Mouse (Mus musculus) naive thymus-derived CD4-positive, alpha-beta T cell, adult 2 months (primary cell): ENCODE data around the gene Spata31d1d.
A peak's percentile ranks its signal among the peaks of the same experiment; 100 is the strongest.
"Not testable (repeated sequence)": the region's sequence is repeated elsewhere in the genome, so short reads cannot be mapped to it uniquely, and the experiment has no call there.

Experiments
- DNase-seq: peaks from one replicate; pipeline ENCODE4 v3.0.0-alpha.2; 2011; ENCODE audit warnings: low read depth

Gene Spata31d1d

DNA sequence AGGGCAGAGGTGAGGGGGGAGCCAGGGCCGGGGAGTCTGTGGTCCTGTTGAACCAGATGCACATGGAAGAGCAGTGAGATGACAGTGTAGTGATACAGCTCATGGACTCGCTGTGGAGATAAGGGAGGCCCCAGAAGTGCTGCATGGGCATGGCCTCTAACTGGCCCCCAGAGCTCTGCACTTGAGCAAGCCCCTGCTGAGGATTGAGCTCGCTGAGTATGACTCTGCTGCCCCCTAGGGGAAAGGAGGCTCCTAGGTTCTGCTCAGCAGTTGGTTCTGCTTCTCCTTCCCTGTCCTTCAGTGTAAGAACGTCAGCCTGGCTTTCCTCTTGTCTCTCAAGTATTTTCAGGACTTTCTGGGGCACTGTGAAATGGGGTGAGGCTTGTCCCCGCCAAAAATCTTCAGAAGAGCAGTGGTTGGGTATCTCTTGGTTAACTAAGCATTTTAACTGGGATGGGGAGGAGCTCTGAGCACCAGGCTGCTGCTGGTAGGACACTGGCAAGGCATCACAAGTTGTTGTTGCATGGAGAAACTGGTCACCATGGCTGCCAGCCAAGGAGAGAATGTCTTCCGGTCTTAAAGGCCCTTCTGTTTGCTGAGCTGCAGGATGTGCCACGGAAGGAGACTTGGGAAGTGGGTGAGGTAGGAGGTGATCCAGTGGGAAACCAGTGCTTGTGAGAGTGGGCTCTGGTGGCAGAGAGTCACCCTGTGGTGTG, 3.0 kb downstream of the Spata31d1d start:
- DNase-seq = peak; percentile 89

DNA sequence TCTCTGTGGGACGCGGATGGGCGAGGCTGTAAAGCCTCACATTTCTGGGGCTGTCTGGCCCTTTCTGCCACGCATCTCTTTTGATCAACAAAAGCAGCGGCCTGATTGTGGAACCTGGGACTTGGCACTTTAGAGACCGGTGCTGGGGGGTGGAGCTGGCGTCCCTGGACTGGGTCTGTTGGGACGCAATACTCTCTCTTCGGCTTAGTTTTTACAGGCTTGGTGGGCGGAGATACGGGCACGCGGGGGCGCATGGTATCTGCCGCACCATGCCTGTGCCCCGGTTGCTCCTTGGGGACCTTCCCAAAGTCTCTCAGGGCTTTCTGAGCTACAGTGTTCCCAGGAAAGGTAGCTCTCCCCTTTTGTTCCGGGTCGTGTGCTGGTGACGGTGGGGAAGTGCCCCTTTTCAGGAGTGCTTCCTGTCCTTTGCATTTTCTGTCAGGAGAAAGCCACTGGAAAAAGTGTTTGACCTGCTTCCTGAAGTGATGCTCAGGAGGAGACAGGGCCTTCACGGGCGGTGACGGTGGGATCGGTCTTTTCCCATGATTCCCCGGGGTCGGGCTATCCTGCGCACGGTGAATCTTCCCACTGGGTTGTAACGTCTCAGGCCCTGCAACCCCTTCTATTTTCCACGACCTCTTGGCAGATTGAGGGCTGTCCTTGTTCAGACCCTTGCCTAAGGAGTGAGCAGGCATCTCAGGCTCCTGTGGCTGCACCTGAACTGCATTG, 5.2 kb downstream of the Spata31d1d start:
- no peak for DNase-seq

DNA sequence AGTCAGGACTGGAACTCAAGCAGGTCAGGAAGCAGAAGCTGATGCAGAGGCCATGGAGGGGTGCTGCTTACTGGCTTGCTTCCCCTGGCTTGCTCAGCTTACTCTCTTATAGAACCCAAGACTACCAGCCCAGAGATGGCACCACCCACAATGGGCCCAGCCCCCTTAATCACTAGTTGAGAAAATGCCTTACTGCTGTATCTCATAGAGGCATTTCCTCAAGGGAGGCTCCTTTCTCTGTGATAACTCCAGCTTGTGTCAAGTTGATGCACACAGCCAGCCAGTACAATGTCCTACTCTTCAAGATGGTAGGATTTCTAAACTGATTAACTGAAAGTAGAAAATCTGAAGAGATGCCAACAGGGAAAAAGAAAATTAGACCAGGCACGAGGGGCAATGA, 9.5 kb downstream of the Spata31d1d start:
- DNase-seq = not testable (repeated sequence)

DNA sequence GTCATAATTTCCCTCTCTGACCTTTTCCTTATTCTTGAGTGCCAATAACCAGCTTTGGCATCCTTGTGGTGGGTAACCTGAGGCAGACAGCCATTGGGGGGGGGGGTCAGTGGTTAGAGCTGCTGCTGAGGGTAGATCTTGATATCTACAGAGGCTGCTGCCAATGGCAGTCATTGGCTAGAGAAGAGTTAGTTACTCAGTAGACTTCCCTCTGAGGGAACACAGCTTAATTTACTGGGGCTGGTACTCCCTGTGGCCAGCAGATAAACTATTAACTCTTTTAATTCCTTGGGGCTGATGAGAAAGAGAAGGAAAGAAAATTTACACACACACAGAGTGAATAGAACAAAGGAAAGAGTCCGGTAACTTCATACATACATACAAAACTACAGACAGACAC, 12.1 kb downstream of the Spata31d1d start:
- no peak for DNase-seq

DNA sequence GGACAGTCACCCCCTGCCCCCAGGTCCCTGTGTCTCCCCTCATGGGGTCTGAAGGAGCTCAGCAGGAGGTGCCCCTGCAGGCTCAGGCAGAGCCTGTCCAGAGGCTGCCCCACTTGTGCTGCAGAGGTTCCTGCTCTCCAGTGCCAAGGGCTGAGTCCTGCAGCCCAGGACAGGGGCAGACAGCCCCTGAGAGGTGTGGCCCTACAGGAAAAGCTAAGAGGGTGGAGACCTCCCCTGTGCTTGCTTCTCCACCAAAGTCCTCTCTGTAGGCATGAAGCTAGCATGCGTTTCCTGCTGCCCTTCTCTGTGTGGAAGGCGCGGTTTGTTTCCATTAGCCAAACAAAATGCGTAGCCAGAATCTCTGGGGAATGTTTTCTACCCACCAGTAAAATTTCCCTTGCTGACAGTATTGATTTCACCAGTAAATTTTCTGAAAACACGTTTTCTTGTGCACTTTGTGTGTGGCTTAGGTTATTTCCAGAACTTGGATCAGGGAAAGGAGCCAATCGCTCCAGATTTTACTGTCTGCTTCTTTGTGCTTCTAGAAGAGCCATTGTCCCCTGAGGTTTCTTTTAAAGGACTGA, 12.6 kb downstream of the Spata31d1d start:
- DNase-seq = peak; percentile 49

DNA sequence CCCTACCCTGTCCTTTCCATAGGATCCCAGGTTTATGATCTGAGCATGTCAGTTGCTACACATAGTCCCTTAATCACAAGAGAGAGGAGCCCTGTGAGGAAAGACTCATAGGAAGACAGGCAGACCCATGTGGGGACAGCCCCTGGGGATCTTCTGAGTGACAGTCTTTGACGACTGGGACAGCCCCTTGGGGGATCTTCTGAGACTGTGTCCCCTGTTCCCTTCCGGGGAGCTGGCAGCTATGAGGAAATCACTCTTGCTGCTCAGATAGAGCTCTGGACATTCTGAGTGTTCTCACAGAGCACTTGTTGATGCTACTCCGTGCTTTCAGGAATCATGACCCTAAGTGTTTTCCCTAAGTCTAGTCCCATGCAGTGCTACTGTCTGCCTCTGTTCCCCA, 17.8 kb downstream of the Spata31d1d start:
- DNase-seq = peak; percentile 34

DNA sequence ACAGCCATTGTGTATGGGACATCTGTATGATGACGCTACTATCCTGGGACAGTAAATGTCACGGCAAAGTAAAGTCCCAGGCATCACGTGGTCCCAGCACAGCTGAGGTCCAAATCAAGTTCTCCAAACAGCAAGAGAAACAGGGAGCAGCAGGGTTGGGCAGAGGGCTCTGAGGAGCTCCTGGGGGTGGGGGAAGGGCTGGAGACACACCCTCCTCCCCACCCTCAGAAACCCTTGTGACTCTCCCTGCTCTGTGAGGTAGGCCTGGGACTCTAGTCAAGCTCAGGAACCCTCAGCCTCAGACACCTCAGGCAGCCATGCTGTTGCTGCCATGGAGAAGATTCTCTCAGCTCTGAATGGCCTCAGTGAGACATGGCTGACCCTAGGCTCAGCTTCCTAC, 19.6 kb downstream of the Spata31d1d start, which contains the start of gene Spata31d1b:
Spata31d1b (plus strand) TSS at position 301 of the 400 bp plus-strand sequence.
- not testable (repeated sequence) for DNase-seq

DNA sequence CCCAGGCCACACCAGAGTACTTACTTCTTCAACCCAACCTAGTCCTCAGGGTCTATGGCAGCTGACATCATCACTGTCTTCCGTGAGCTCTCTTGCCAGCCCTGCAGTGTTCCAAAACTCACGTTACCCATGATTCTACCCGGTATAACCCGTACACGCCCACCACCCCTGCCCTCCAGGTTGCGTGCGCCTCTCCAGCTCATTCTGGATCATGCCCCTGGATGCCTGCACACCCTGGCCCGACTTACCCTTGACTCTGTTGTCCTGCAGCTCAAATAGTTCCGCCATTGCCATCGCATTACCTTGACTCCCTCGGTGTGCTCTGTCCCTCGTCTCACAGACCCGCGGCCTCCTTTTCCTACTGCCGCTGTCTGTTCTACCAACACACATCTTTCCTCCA, 21.3 kb downstream of the Spata31d1d start, which contains the start of gene Spata31d1a:
Spata31d1a (minus strand) TSS at position 101 of the 400 bp plus-strand sequence.
- no peak for DNase-seq

DNA sequence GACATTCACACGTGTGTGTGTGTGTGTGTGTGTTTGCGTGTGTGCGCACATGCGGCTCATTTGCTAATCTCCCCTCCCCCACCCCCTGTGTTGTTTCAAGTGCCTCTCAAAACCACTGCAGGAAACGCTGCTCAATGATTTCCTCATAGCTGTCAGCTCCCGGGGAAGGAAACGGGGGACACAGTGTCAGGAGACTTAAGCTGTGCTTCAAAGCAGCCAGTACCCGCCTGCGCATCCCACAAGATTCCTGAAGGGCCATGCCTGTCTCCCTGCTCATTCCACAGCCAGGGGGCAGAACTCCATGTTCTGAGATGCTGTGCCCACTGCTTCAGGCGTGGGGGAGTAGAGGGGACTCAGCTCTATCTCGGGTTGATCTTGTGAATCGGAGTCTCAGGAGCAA, 27.0 kb downstream of the Spata31d1d start:
- peak; percentile 84 for DNase-seq

DNA sequence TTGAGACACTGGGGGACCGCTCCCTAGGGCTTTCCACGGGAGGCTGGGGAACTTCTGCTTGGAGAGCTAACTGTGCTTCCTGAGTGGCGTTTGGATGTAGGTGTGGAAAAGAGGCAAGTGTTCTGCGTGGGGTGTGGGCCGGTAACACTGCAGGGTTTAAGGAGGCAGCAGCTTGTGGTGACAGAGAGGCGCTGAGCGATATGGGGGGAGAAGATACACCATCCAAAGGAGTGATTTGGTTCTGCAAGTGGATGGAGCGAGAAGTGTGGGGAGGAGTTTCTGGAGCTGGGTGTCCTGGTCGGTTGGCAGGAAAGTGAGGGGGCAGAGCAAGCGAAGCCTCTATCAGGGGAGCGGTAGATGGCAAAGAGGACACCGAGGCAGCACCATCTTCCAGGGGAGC, 28.0 kb downstream of the Spata31d1d start:
- no peak for DNase-seq

DNA sequence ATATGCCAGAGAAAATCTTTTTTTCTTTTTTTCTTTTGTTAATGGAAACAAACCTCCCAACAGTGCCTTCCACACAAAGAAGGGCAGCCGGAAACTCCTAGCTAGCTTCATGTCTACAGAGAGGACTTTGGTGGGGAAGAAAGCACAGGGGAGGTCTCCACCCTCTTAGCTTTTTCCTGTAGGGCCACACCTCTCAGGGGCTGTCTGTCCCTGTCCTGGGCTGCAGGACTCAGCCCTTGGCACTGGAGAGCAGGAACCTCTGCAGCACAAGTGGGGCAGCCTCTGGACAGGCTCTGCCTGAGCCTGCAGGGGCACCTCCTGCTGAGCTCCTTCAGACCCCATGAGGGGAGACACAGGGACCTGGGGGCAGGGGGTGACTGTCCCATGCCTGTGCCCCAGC, 31.4 kb downstream of the Spata31d1d start:
- not testable (repeated sequence) for DNase-seq

DNA sequence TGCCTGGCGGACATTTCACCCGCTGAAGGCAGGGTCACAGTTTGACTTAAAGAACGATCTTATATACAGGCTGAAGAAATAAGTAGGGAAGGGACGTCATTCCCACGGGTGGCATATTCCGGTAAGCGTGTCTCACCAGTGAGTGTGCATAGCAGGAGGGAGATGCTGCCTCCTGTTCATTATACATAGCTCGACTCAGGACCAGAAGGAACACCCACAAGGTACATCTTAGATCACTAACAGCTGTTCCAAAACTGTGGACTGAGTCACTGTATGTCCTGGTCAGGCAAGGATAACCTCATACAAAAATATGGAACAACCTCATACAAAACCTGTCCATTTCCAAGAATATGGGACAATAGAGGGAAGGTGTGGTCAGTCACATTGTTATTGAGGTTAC, 32.4 kb downstream of the Spata31d1d start:
- DNase-seq = no peak

DNA sequence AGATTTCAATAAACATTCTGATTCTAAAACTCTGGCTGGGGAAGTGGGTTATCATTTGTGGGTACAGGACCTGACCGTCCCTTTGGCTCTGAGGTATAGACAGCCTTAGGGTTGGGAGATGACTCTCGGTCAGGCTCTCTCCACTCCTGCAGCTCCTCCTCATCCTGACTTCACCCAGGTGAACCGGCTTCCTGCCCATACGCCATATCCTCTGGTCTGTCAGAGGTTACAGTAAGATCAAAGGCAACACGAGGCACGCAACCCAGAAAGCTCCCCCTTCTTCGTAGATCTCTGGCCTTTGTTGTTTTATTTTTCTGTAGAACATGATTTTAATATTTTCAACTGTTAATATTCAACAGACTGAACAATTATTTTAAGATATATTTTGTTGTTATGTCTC, 35.8 kb downstream of the Spata31d1d start:
- peak; percentile 71 for DNase-seq

DNA sequence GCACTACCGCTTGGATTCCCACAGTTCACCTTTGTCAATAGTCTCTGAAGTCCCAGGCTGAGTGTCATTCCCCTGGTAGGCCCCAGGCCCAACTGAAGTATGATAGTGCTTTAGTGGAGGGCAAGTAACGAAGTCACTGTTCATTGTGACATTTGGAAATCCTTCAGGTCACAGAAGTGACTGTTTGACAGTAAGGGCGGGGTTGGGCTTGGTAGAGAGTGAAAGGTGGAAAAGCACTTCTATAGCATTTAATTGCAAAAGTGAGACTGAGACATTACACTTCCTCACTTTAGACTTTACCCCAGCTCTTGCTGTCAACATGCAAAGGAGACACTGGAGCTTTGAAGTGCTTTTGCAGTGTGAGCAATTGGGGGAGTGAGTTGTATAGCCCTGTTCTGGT, 37.5 kb downstream of the Spata31d1d start, which contains the start of gene 4921517D22Rik:
4921517D22Rik (minus strand) TSS at position 101 of the 400 bp plus-strand sequence.
- DNase-seq = no peak

DNA sequence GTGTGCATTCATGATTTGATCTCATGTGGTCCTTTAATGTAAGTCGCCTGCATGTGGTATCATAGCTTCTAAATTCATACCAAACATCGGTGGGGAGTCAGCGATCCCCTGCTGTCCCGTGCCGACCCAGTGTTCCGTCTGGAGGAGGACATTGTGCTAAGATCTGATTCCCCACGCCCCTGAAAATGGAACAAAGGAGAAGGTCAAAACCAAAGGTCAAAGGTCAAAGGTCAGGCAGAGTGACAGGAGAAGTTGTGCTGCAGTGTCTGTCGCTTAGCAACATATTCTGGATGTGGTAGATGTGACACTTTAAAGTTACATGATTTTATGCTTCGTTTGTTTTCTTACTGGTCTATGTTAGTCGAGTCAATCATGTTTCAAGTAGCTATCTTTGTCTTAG, 40.1 kb downstream of the Spata31d1d start:
- DNase-seq = no peak

DNA sequence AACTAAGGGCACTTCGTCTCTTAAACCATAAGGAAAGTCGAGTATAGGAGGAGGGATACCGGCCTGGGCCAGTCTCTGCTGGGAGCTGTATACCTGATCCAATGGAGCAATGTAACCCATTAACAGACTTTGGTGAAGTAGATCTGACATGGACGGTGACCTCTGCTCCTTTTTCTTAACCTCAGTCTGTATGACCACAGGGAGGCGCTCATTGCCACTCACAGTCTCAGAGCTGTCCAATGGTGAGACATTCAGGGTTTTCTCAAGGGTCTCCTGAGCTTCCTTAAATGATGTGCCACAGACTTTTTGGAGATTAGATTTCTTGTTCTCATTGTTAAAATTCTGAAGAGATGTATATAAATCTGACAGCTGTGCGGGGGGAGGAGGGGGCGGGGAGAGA, 41.0 kb downstream of the Spata31d1d start:
- no peak for DNase-seq

DNA sequence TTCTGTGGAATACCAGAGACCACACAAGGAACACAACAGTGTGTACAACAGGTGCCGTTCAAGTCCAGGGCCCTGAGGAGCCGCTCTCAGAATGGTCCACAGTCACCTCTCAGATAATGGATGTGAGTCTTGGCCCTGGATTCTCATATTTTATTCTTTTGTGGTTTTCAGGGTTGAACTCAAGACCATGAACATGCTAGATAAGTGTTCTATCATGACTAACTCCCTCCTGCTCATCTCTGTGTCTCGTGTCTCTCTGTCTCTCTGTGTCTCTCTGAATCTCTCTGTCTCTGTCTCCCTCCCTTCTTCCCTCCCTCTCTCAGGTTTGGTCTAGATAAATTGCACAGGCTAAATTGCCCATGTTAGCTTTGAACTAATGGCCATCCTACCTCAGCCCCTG, 41.7 kb downstream of the Spata31d1d start:
- DNase-seq = no peak

DNA sequence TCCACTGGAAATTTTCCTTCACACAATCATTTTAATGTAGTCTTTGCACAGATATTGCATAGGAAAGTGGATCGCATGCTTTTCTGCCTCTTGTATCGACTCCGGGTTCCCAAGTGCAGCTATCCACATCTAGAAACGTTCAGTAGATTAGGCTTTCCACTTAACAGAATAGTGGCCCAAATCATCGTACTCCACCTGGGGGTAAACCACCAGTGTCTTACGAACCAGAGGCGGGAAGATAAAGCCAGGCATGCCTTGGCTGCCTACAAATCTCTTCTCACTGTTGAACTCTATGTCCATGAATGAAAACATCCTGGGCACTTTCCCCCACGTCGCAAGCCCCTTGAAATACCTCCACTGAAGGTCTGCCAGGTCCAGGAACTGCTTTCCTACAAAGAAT, 42.2 kb downstream of the Spata31d1d start:
- DNase-seq = no peak

DNA sequence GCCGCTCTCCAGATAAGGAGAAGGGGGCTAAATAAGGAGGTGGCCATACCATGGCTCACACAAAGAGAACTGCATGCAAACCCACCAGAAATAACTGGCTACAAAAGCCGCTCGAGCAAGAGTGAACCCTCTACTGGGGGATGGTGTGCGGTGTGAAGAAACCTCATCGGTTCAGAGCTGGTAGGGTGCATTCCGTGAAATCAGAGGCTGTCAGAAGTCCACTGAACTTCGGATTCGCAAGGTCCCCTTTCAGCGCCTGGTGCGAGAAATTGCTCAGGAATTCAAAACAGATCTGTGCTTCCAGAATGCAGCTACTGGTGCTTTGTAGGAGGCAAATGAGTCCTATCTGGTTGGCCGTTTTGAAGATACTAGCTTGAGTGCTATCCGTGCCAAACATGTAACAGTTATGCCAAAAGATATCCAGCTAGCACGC, 43.2 kb downstream of the Spata31d1d start:
- DNase-seq = no peak

DNA sequence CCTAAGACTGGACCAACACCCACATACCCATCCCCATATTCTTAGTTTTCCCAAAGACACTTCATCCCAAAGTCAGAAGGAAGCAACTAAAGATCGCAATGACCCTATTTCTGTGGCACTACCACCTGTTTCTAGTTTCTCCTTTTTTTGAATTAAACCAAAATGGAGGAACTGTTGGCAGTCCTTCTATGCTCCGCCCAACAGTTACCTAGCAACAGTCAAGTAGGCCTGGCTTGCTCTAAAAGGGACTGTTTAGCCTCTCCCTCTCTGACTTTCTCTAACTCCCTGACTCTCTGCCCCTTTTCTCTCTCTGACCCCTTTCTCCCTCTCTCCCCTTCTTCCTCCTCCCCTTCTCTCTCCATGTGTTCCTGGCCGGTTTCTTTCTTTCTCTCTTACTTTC, 46.3 kb downstream of the Spata31d1d start:
- DNase-seq = no peak

DNA sequence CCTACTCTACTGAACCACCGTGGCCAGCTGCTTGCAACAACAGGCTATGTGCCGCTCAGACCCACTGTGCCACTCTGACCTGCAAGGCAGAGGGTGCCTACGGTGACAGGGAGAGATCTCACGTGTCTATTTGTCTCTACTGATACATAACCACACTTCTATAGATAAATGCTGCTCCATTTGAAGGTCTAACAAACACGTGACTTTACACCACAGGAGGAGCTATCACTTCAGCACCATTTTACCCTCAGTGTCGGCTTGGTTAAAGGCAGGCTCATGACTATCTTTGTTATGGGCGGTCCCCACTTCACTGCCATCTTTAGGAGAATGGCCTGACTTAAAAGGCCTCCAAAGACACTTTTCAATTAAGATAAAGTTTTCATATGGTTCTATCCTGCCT, 48.9 kb downstream of the Spata31d1d start:
- DNase-seq = peak; percentile 41

DNA sequence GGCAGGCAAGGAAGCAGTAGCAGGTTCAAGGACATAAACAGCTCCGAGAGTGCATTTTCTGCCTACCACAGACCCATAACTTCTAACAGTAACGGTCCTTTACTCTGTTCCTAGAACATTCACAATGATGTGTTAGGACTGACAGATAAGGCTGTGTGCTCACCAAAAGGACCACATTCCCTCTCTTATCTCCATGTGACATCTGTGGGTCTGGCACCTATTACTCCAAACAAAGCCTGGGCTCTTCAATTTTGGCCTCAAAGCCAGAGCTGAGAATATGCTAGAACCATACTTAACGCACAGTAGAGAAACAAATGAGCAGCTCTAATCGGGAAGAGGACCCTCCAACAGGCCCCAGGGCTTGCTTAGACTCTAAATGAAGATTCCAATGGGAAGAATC, 51.6 kb downstream of the Spata31d1d start:
- DNase-seq = no peak

DNA sequence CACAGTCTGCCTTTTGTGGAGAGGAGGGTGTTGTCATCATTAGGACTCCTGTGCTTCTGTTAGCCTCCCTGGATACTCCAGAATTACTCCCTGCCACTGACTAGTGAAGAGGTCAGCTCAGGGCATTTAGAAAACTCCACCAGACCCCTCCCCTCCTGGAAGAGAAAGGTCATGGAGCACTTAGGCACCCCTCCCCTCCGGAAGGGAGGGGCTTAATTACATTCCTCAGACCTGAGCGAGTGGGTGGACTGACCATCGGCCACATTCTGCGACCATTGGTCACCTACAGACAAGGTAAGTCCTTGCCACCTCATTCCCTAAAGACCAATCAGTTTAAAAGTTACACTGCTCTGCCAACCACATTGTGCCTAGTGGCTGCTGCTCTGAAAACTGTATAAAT, 52.2 kb downstream of the Spata31d1d start:
- DNase-seq = no peak
